Mouse (Mus musculus): ENCODE results near the gene Nkx3-2. TPM values are rescaled to one million over a fixed set of nuclear protein-coding genes. Genes with fewer than 3 reads are reported as not detected.

The Nkx3-2 gene
- total RNA-seq, 1 experiment from 2014 or later = not detected

Other genes starting within 250 kb of the Nkx3-2 start
- gene Rab28, start 56.3 kb downstream of the Nkx3-2 start, total RNA-seq (2021) = 41.7 and 48.6 TPM in 2 replicates
- 34.3 and 35.8 TPM in 2 replicates for gene Bod1l, start 79.8 kb upstream of the Nkx3-2 start, total RNA-seq (2021)

Measured in adrenal gland, postnatal 14 days (tissue).